Mouse (Mus musculus) CH12.LX (cell line): ENCODE data around the gene Insig1.

Source experiments
- NELFE ChIP-seq: IDR thresholded peaks from 2 replicates; pipeline ENCODE4 v1.6.1; 2011; ENCODE audit warnings: low read depth, low read length, improper control_type of control experiment
- POLR2A ChIP-seq: IDR thresholded peaks from 2 replicates; pipeline ENCODE4 v1.6.1; 2011; ENCODE audit warnings: low read depth, mild to moderate bottlenecking, improper control_type of control experiment, low read length
- SMC3 ChIP-seq: IDR thresholded peaks from 2 replicates; pipeline ENCODE4 v1.6.1; 2011; ENCODE audit warnings: low read depth, low read length, improper control_type of control experiment
- ZNF384 ChIP-seq: IDR thresholded peaks from 2 replicates; pipeline ENCODE4 v1.6.1; 2012; ENCODE audit warnings: low read depth, low read length, improper control_type of control experiment, inconsistent platforms

DNA sequence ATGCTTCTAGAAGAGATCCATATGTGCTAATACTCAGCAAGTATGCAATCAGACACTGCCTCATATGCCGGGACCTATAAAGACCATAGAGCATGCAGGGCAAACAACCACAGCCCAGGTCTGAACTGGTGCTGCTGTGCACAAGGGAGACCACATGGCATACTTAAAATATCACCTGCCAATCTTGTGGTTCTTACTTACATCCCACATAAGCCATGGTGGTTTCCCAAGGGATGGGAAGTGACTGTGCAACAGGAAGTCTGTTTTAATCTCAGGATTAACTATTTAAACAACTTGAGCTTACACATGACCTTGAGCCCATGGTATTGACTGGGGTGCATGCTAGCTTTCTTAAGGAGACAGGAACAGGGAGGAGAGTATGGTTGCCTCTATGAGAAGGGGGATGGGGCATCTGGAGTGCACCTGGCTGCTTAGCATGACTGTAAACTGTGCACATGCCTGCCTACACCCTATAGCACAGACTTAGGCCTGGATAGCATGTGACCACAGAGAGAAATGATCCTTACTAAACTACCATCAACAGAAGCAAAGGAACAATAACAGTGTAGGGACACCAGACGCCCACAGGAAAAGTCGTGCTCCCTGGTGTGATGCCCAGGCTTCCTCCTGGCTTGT, 7.1 kb upstream of the Insig1 start:
- TF ChIP-seq SMC3: no peak
- no peak for TF ChIP-seq ZNF384
- TF ChIP-seq POLR2A: no peak
- TF ChIP-seq NELFE: no peak
